Mouse (Mus musculus): ENCODE data around the gene Ubr3.
A peak's percentile ranks its signal among the peaks of the same experiment; 100 is the strongest.
"Not testable (repeated sequence)": the region's sequence is repeated elsewhere in the genome, so short reads cannot be mapped to it uniquely, and the experiment has no call there.

Gene Ubr3

DNA sequence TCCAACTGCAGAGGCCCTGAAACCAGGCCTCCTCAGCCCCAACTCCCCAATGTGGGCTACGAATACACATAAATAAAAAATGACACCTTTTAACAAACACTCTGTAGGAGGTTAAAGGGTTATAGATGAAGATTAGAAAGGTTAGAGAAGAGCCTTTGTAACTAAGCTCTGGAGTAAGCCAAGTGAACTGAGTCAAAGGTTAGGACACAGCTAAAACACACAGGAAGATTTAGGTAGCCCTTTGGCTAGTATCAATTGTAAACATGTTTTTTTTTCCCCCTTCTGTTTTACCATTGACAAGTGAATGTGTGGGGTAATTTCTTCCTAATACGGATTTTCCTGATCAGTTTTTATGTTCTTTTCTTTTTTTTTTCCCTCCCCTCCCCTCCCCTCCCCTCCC is 15.8 kb downstream of the Ubr3 start:
- no peak for DNase-seq (ENCODE audit: low spot score)

DNA sequence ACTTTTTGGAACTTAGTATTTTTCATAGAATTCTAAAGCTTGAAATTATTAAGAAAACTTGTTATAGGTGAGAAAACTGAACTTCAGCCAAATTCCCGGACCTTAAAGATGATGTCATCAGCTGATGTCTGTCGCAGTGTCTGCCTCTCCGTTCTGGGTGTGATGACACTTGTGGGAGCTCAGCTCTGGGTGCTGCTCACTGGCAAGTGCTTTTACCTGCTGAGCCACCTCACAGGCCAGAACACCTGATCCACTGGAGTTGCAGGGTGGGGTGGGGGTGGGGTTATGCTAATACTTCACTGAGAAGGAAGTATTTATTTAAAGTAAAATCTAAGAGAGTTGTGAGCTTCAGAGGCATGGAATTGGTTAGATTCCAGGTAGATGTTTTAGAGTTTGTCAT is 20.3 kb downstream of the Ubr3 start:
- DNase-seq (ENCODE audit: low spot score), result no peak

- DNase-seq (ENCODE audit: low spot score), result no peak
These were observed 27.9 kb downstream of the Ubr3 start for GRCm38 (mm10) chr2:69924943-69925342.

- no peak for DNase-seq (ENCODE audit: low spot score)
These were observed 39.3 kb downstream of the Ubr3 start for GRCm38 (mm10) chr2:69936331-69936730.

DNA sequence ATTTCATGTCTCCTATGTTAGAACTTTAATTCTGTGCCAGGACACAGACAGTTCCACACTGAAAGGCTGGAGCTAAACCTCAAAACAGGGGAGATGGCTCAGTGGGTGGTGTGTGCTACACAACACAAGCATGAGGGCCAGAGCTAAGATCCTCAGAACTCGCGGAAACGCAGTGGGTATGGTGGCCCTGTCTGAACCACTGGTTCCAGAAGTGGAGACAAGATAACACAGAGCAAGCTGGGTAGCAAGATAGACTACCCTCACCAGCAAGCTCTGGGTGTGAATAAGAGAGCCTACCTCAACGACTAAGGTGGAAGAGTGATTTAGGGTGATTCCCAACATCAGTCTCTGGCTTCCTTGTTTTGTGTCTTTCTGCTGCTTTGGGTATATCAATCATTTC is 42.2 kb downstream of the Ubr3 start:
- no peak for DNase-seq (ENCODE audit: low spot score)

DNA sequence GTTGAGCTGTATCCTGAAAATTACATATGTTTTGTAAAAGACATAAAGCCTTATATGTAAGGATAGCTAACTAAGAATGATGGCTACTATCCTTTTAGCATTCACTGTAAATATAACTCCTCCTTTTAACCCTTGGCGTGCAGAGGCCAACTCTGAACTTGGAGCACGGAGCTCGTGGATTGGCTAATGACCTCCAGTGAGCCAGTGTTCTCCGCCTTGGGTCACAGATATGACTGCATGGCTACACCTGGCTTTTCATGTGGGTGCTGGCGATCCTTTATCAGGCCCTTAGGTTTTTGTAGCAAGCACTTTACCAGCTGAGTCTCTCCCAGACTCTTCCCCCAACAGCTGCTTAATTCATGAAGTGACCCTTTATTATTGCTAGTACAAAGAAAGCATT is 42.6 kb downstream of the Ubr3 start:
- no peak for DNase-seq (ENCODE audit: low spot score)

GRCm38 (mm10) chr2:69941391-69942030 is 44.5 kb downstream of the Ubr3 start:
- DNase-seq (ENCODE audit: low spot score), result no peak

DNA sequence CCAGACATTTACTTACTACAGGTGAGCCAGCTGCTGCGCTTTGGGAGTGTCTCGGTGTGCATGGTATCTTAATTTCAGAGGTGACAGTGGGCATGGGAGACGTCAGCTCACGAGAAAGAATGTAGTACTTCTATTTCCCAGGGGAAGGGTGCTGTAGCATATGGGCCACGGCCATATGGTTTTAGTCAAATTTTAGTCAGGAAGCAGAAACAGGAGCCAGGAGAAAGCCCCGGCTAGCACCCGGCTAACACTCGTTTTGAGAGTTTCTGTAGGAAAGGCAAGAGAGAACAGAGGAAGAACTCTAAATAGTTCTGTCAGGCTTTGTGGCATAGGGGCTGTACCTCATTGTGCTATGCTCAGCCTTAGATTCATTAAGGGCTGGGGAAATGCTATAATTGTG is 55.8 kb downstream of the Ubr3 start:
- DNase-seq (ENCODE audit: low spot score), result no peak

GRCm38 (mm10) chr2:69955635-69956034 is 58.6 kb downstream of the Ubr3 start:
- DNase-seq (ENCODE audit: low spot score), result peak; percentile 17

DNA sequence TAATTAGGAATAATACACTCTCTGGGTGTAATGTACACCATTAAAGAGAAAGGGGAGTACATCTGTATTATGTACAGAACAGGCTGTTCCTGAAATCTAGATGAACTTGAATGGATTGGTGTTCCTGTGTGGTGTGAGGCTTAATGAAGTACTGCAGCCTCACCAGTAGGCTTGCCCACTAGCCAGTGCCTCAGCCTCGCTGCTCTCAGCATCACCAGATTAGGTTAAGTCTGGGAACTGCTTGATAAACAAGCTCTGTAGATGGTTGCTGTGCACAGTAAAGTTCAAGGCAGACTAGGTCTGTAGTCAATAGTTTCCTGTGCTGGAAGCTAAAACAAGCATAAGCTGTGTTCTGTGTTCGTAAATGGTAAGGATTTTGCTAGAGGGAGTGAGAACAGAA is 60.6 kb downstream of the Ubr3 start:
- DNase-seq (ENCODE audit: low spot score), result no peak

- DNase-seq (ENCODE audit: low spot score), result no peak
These were observed 77.8 kb downstream of the Ubr3 start for GRCm38 (mm10) chr2:69974896-69975295.

- DNase-seq (ENCODE audit: low spot score), result no peak
These were observed 92.2 kb downstream of the Ubr3 start for GRCm38 (mm10) chr2:69989224-69989623.

GRCm38 (mm10) chr2:69990647-69991046 is 93.6 kb downstream of the Ubr3 start:
- DNase-seq (ENCODE audit: low spot score), result no peak

DNA sequence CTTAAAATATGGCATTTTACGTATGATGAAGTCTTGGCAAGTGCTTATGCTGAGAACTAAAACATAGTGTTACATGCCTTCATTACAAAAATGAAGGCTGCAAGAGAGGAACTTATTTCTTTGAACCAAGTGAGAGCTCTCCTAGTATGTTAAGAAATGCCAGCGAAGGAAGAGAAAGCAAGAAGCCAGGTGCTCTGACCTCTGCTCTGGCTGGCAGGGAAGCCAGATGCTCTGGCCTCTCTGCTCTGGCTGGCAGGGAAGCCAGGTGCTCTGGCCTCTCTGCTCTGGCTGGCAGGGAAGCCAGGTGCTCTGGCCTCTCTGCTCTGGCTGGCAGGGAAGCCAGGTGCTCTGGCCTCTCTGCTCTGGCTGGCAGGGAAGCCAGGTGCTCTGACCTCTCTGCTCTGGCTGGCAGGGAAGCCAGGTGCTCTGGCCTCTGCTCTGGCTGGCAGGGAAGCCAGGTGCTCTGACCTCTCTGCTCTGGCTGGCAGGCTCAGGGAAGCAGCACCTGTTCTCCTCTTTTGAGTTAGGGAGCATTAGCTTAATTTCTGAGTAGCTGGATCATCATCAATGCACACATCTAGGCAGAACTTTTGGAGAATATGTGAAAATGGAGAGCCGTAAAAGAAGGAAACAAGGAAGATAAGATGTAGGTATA is 97.2 kb downstream of the Ubr3 start:
- not testable (repeated sequence) for DNase-seq (ENCODE audit: low spot score)

GRCm38 (mm10) chr2:69994779-69995178 is 97.7 kb downstream of the Ubr3 start:
- DNase-seq (ENCODE audit: low spot score), result no peak

GRCm38 (mm10) chr2:69999097-69999770 is 102.2 kb downstream of the Ubr3 start:
- no peak for DNase-seq (ENCODE audit: low spot score)

GRCm38 (mm10) chr2:70000316-70000715 is 103.3 kb downstream of the Ubr3 start:
- DNase-seq (ENCODE audit: low spot score), result no peak

DNA sequence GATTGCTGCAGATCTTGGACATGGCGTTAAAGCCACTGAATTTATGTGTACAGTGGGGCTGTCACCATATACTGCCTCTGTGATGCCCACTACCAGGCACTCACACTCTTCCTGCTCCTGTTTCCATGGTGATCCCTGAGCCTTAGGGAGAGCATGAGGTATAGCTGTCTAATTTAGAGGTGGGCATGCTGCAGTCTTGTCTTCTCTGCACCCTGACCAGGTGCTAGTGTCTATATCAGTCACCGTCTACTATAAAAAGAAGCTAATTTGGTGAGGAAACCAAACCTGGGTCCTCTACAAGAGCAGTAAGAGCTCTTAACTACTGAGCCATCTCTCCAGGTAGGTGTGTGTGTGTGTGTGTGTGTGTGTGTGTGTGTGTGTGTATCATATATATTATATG is 109.4 kb downstream of the Ubr3 start:
- no peak for DNase-seq (ENCODE audit: low spot score)

- DNase-seq (ENCODE audit: low spot score), result no peak
These were observed 115.9 kb downstream of the Ubr3 start for GRCm38 (mm10) chr2:70012941-70013340.

- no peak for DNase-seq (ENCODE audit: low spot score)
These were observed 121.2 kb downstream of the Ubr3 start for GRCm38 (mm10) chr2:70018236-70018635.

DNA sequence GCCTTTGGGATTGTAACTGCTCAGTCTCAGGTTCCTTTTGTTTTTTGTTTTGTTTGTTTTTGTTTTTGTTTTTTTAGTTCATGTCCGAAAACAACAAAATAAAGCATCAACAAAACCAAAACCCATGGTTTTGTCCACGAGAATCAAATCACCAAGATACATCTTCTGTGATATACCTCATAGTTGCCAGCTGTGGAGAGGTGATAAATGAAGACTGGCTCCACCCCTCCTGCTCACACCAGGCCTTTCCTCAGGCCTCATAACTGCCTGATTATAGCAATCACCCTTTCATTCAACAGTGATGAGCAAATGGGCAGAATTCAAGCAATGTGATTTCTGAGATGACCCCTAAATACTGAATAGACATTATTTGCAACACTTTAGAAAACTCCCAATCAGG is 127.4 kb downstream of the Ubr3 start:
- DNase-seq (ENCODE audit: low spot score), result no peak

DNA sequence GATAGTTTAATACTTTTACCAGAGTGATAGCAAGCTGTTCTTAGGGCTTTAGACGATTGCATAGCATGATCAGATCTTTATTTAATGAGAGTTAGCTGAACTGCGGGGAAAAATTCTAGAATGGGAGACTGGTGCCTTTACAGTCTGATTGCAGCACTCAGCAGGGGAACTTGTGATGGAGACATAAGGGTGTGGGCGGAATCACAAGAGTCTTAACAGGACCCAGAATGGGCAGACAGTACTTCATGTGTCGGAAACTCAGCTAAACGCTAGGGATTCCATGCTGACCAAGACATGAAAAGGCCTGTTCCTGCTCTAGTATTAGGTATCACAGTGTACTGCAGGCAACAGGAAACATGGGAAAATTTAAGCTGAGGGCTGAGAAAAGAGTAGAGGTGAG is 128.7 kb downstream of the Ubr3 start:
- DNase-seq (ENCODE audit: low spot score), result peak; percentile 24

DNA sequence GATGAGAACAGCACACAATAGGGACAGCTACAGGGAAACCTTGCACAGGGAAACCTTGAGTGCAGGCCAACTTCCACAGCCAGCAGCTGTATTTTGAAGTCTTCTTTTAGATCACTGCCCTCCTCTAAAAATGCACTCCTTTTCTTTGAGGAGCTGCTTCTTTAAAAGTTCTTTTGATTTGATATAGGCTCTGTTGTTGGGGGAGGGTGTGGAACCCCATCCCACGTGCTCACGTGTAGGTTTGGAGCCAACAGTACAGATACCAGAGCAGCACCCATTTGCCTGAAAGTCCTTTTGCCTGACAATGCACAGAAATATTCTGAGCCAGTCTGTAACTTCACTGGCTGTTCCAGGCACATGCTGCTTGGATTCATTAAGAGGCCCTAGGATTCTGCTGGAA is 134.4 kb downstream of the Ubr3 start:
- DNase-seq (ENCODE audit: low spot score), result no peak

GRCm38 (mm10) chr2:70034895-70035294 is 137.8 kb downstream of the Ubr3 start:
- DNase-seq (ENCODE audit: low spot score), result no peak

Measured in layer of hippocampus, adult 9-10 months (tissue).